Mouse (Mus musculus): ENCODE results near the gene Gm17581.

DNA sequence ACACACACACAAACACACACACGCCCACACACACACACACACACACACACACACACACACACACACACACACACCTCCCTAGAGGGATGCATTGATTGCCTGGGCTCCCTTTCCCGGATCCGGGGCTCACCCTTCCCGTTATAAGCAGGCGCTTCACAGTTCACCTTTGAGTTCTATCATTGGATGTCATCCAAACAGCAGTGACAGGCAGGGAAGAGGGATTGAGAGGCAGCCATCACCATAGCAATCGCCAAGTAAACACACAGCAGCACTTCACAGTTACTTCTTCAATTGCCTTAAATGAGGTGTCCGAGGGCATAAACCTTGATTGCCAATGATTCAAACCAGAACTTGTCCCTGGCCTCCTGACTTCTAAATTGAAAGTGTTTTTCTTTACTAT lies 43.4 kb upstream of the Gm17581 start:
- no peak for TF ChIP-seq EP300 (IDR thresholded peaks at IDR 0.05; ENCODE audit: low read depth)
- TF ChIP-seq CTCF (IDR thresholded peaks at IDR 0.05; ENCODE audit: low read depth): no peak

All from heart, postnatal 0 days (tissue).